Mouse (Mus musculus) liver, postnatal 0 days (tissue): Measurements from ENCODE around the gene Gpr68.

ENCODE experiments used
- CTCF ChIP-seq: sonication (generic); IDR thresholded peaks from 2 replicates; pipeline ENCODE4 v1.5.1; 2016; ENCODE audit warnings: antibody characterized with exemption, low read depth
- EP300 ChIP-seq: IDR thresholded peaks from 2 replicates; pipeline ENCODE4 v1.6.1; 2016; ENCODE audit warnings: antibody characterized with exemption, low read depth, mild to moderate bottlenecking

- TF ChIP-seq CTCF, result no peak
- TF ChIP-seq EP300, result no peak
Observed at GRCm38 (mm10) chr12:100871841-100872240, 36.2 kb downstream of the Gpr68 start.
